Mouse (Mus musculus) G1E (cell line): ENCODE measurements around the gene Dennd1a.

Source experiments
- CTCF ChIP-seq: IDR thresholded peaks from 2 replicates; pipeline ENCODE4 v1.5.1; 2012; ENCODE audit warnings: low read depth, low read length, inconsistent platforms, mixed read lengths
- TAL1 ChIP-seq: conservative IDR thresholded peaks from 2 replicates; pipeline ENCODE4 v1.6.1; 2012; ENCODE audit warnings: low read depth, low read length, inconsistent platforms, mixed read lengths

GRCm38 (mm10) chr2:38175276-38175675, 111.9 kb downstream of the Dennd1a start:
- TF ChIP-seq CTCF (no peak), TAL1 (no peak)
